Mouse (Mus musculus) mature B cell (primary cell): Measurements from ENCODE around the gene Gpr89.

ENCODE experiments used
- in situ Hi-C: fragments of 300-500 bp; cut with MboI; formaldehyde crosslinking; loops from 2 replicates; pipeline ENCODE4 v1.14.3; 2019

The Gpr89 gene

GRCm38 (mm10) chr3:96823701-96824100, 81.4 kb downstream of the Gpr89 start:
- in situ Hi-C loops: no loop called here

- in situ Hi-C loops: no loop called here
These were observed 83.6 kb downstream of the Gpr89 start for GRCm38 (mm10) chr3:96821581-96821980.

- in situ Hi-C loops: no loop called here
These were observed 84.8 kb downstream of the Gpr89 start for GRCm38 (mm10) chr3:96820116-96820915.
